Mouse (Mus musculus) olfactory bulb, adult 2 months (tissue): ENCODE measurements around the gene Pla1a. TPM values are rescaled to one million over a fixed set of nuclear protein-coding genes. Genes with fewer than 3 reads are reported as not detected.

ENCODE experiments used
- H3K27ac ChIP-seq: fragments of 200-500 bp; 2 replicates; pipeline ENCODE4 v1.5.1; 2012; ENCODE audit warnings: low read depth, low read length; ENCODE audit not compliant: insufficient read depth
- H3K4me1 ChIP-seq: fragments of 200-500 bp; 2 replicates; pipeline ENCODE4 v1.6.1; 2012; ENCODE audit warnings: low read length; ENCODE audit not compliant: control insufficient read depth, insufficient read depth
- H3K4me3 ChIP-seq: fragments of 200-500 bp; 2 replicates; pipeline ENCODE4 v1.5.1; 2012; ENCODE audit warnings: mild to moderate bottlenecking, low read depth, low read length, moderate library complexity; ENCODE audit not compliant: insufficient read depth
- CTCF ChIP-seq: fragments of 200-500 bp; IDR thresholded peaks from 2 replicates; pipeline ENCODE4 v1.5.1; 2012; ENCODE audit warnings: low read depth, mild to moderate bottlenecking, low read length, moderate library complexity; ENCODE audit not compliant: insufficient read depth
- POLR2A ChIP-seq: fragments of 200-500 bp; IDR thresholded peaks from 2 replicates; pipeline ENCODE4 v1.6.1; 2012; ENCODE audit warnings: mild to moderate bottlenecking, low read depth, low read length, moderate library complexity; ENCODE audit not compliant: insufficient read depth
- WGBS: fragments of 180-500 bp; shearing (Covaris S2); methylation state at CpG from one replicate; pipeline ENCODE4 v1.1.7; 2018; 5-methylcytosine and 5-hydroxymethylcytosine counted together
- polyA plus RNA-seq: library from polyadenylated mRNA; stranded (reverse); fragments of >200 nt; gene quantifications from 2 replicates; pipeline ENCODE4 v1.2.4, GENCODE M21; 2012; ENCODE audit warnings: low replicate concordance; ENCODE audit not compliant: missing spikeins, insufficient read depth, insufficient read length

Gene Pla1a
- polyA plus RNA-seq, 1 experiment: not detected

DNA sequence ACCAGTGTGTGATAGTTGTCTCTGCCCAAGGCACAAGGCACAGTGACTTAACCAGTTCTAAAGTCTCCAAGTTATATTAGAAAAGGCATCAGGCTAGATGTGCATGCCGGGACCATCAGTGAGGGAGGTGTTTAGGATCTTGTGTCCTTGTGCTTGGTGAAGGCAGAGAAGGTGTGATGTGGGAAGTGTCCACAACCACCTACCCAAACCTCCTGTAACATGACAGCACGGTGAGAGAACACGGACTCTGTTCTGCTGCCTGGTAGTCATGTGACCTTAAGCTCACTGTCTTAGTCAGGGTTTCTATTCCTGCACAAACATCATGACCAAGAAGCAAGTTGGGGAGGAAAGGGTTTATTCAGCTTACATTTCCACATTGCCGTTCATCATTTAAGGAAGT, 66.7 kb downstream of the Pla1a start:
- TF ChIP-seq CTCF: no peak
- no peak for TF ChIP-seq POLR2A
- H3K4me1 ChIP-seq: peaks cover 3% of the 10 kb centered on the region
- no peak overlapping the region for H3K27ac ChIP-seq
- 77% methylated on average over 4 of the region's 4 CpGs for WGBS
- H3K4me3 ChIP-seq: no peak overlapping the region

DNA sequence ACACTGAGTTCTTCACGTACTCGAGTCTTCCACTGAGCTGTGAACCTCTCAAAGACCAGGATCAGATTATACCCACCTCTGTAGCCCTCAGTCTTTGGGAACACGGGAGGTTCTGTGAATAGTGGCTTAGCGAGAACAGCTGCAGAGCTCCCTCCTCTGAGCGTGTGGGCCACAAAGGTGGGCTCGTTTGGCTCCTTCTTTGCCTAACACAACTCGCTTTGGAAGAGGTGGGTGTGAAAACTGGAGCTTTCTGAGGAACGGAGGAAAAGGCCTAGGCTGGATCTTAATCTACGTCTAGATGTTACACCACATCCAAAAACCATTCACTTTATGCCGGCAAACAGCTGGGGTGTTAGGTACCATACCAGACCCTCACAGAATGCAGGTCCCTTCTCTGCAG, 67.6 kb downstream of the Pla1a start:
- no peak overlapping the region for H3K4me3 ChIP-seq
- TF ChIP-seq POLR2A: no peak
- no peak for TF ChIP-seq CTCF
- 88% methylated on average over 10 of the region's 10 CpGs for WGBS
- H3K4me1 ChIP-seq: peaks cover 5% of the 10 kb centered on the region
- no peak overlapping the region for H3K27ac ChIP-seq

DNA sequence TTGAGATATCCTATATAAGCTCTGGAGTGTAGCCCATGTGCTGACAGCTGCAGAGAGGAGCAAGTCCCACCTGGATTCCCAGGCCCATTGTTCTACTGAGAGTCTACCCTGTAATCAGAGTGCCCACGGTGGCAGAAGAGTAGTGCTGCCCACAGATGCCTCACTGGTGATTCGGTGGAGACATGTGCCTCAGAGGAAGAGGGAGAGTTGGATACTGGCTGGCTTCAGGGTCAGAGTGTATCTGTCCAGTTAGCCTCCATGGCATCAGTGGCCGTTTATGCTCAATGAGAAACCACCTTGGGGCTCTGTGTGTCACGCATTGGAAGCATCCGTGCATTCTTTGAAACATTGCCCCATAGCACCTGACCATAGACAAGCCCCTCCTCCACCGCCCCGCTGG, 69.3 kb downstream of the Pla1a start:
- Histone ChIP-seq H3K4me3 (no peak overlapping the region), H3K4me1 (peaks cover 7% of the 10 kb centered on the region), H3K27ac (no peak overlapping the region)
- TF ChIP-seq CTCF (no peak), POLR2A (no peak)
- WGBS: 82% methylated on average over 7 of the region's 7 CpGs

DNA sequence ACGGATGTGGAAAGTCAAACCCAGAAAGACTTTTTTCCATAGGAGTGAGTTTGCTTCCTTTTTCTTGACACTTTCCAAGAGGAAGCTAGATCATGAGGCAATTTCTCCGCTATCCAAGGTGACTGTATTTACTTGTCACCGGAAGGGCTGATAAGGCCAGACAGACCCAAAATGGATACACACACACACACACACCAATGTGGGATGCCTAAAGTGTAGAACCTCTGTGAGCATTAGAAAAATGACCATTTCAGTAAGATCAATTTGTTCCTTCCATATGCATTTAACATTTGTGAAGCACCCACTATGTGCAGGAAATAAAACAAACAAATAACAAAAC, 69.7 kb downstream of the Pla1a start:
- Histone ChIP-seq H3K4me3 (no peak overlapping the region), H3K27ac (no peak overlapping the region), H3K4me1 (peaks cover 4% of the 10 kb centered on the region; the same call in 1 of the 2 replicates)
- no peak for TF ChIP-seq POLR2A
- no peak for TF ChIP-seq CTCF
- WGBS: 89% methylated on average over 3 of the region's 3 CpGs

DNA sequence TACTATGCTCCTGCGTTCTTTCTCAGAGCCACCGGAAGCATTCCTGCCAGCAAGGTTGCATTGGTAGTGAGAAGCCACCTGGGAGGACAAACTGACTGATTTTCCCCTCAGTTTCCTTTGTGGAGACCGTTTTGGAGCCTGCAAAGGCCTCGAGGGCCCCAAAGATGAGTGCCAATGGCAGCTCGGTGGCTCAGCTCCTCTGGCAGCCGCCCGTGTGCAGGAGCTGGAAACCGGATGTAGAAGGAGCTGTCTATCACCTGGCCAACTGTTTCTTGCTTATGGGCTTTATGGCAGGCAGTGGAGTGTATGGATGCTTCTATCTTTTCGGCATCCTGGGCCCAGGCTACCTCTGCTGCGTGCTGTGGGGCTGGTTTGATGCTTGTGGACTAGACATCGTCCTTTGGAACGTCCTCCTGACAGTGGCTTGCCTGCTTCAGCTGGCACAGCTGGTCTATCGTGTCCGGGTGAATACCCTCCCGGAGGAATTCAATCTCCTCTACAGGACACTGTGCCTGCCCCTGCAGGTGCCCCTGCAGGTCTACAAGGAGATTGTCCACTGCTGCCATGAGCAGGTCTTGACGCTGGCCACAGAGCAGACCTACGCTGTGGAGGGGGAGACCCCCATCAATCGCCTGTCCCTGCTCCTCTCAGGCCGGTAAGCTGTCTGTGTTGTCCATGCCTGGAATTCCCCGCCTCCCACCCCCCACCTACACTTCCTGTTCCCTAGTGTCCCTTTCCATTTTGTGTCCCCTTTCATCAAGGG, 70.3 kb downstream of the Pla1a start:
- Histone ChIP-seq H3K4me1 (peaks cover 4% of the 10 kb centered on the region; the same call in 1 of the 2 replicates), H3K4me3 (no peak overlapping the region), H3K27ac (no peak overlapping the region)
- 88% methylated on average over 20 of the region's 20 CpGs for WGBS
- TF ChIP-seq CTCF: no peak
- no peak for TF ChIP-seq POLR2A

DNA sequence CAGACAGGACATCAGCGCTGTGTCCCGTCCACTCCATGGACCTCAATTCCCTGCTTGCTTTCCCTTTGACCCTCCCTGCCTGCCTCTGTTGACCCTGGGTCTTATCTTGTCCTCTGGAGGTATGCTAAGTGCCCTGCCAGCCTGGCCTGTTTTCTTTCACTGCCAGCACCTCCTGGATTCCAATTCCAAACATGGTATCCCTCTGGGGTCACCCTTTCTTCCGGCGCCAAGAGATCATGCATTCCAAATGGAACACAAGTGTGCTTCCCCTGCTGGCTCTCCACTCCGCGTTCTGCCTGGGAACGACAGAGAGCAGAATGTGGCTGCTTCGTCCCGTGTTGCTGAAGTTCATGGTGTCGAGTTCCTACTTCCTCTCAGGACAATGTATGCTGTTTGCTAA, 71.0 kb downstream of the Pla1a start, which contains the start of gene Popdc2:
TSS of gene Popdc2 (plus strand) at position 277 of the 400 bp plus-strand sequence.
- no peak for TF ChIP-seq CTCF
- no peak for TF ChIP-seq POLR2A
- Histone ChIP-seq H3K27ac (no peak within 1 kb of the TSS), H3K4me3 (no peak within 1 kb of the TSS), H3K4me1 (peaks cover 4% of the 10 kb centered on the region; the same call in 1 of the 2 replicates)
- WGBS: 73% methylated on average over 10 of the region's 10 CpGs

DNA sequence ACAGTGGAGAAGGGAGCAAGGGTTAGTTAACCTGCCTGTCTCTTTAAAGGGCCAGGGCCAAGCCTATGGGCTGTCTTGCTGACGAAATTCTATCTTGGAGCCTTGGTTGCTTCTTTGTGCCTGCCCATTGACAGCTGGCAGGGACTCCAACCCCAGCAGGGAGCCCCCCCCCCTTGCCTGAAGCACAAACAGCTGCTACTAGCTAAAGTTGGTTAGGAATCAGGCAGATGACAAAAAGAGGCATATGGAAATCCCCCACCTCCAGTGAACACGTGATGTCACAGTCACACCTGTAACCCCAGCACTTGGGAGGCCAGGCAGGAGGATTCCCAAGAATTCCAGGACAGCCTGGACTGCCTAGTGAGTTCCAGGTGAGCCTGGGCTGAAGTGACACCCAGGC, 72.6 kb downstream of the Pla1a start:
- WGBS: 14% methylated on average over 2 of the region's 2 CpGs
- H3K4me3 ChIP-seq: no peak overlapping the region
- H3K4me1 ChIP-seq: peaks cover 4% of the 10 kb centered on the region; the same call in 1 of the 2 replicates
- TF ChIP-seq POLR2A (no peak), CTCF (no peak)
- H3K27ac ChIP-seq: no peak overlapping the region

DNA sequence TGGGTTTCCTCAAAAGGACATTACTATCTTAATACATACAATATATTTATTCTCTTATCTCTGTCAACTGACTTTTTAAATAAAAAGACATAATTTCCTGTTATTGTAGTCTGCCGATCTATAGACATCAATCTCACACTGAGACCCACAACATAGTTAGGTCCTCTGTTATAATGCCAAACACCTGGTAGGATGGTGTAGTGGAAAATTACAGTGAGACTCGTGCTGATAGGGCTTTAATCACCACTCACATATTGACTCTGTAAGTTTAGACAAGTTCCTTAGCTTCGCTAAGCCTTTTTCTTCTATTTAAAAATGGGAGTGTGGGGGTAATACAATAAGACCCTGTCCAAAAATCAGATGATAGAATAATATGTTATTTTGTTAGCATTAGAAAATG, 73.1 kb downstream of the Pla1a start:
- peaks cover 4% of the 10 kb centered on the region; the same call in 1 of the 2 replicates for H3K4me1 ChIP-seq
- TF ChIP-seq CTCF: no peak
- no peak for TF ChIP-seq POLR2A
- no peak overlapping the region for H3K27ac ChIP-seq
- H3K4me3 ChIP-seq: no peak overlapping the region
- WGBS: 66% methylated on average over 3 of the region's 3 CpGs

DNA sequence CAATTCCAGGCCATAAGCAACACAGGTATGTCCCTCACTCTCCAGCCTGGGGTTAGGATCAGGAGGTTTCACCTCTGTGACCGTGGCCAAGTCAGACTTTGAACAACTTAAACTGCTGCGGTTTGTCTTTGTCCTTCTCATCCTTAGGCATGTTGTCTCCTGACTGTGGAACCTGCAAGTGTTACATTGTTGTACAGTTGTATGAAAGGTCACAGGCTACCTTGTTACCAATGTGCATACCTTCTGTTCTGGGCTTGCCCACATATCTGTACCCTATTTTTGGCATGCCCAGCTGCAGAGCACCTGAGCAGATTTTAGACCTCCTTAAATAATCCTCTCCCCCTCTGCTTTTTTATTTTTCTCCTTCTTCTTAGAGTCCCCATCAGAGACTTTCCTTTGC, 73.7 kb downstream of the Pla1a start:
- H3K27ac ChIP-seq: no peak overlapping the region
- H3K4me1 ChIP-seq: peaks cover 4% of the 10 kb centered on the region; the same call in 1 of the 2 replicates
- no peak for TF ChIP-seq CTCF
- no peak for TF ChIP-seq POLR2A
- 98% methylated on average over 2 of the region's 2 CpGs for WGBS
- H3K4me3 ChIP-seq: no peak overlapping the region
